Mouse (Mus musculus) retina, embryonic 14.5 days (tissue): Measurements from ENCODE around the gene Lrrc25.
A peak's percentile ranks its signal among the peaks of the same experiment; 100 is the strongest.

ENCODE experiments used
- DNase-seq: peaks from one replicate; pipeline ENCODE4 v3.0.0-alpha.2; 2015; ENCODE audit warnings: low spot score

The Lrrc25 gene

GRCm38 (mm10) chr8:70648164-70648442 lies 32.1 kb downstream of the Lrrc25 start:
- DNase-seq: no peak

- no peak for DNase-seq
Measured at GRCm38 (mm10) chr8:70648921-70649320, 33.0 kb downstream of the Lrrc25 start.

- no peak for DNase-seq
Measured at GRCm38 (mm10) chr8:70649324-70649723, 33.4 kb downstream of the Lrrc25 start.

GRCm38 (mm10) chr8:70650351-70650750 lies 34.4 kb downstream of the Lrrc25 start:
- no peak for DNase-seq

- DNase-seq: peak; percentile 43
Measured at GRCm38 (mm10) chr8:70653226-70653625, 37.3 kb downstream of the Lrrc25 start.

- no peak for DNase-seq
Measured at GRCm38 (mm10) chr8:70654121-70654520, 38.2 kb downstream of the Lrrc25 start.

GRCm38 (mm10) chr8:70655469-70655868 lies 39.5 kb downstream of the Lrrc25 start:
- no peak for DNase-seq

- no peak for DNase-seq
Measured at GRCm38 (mm10) chr8:70656193-70656790, 40.3 kb downstream of the Lrrc25 start.

GRCm38 (mm10) chr8:70657214-70657613 lies 41.3 kb downstream of the Lrrc25 start:
- no peak for DNase-seq

- no peak for DNase-seq
Measured at GRCm38 (mm10) chr8:70657739-70658138, 41.8 kb downstream of the Lrrc25 start.

GRCm38 (mm10) chr8:70658897-70659603 lies 43.1 kb downstream of the Lrrc25 start:
- no peak for DNase-seq

- peak; percentile 96 for DNase-seq
Measured at GRCm38 (mm10) chr8:70659604-70660272, 43.8 kb downstream of the Lrrc25 start.

- peak; percentile 57 for DNase-seq
Measured at GRCm38 (mm10) chr8:70660273-70660725, 44.3 kb downstream of the Lrrc25 start, which contains the start of gene Pgpep1. Gene Pgpep1, minus strand, starts transcription at chr8:70660388.

- DNase-seq: no peak
Measured at GRCm38 (mm10) chr8:70663691-70664090, 47.7 kb downstream of the Lrrc25 start.

GRCm38 (mm10) chr8:70664631-70665030 lies 48.7 kb downstream of the Lrrc25 start:
- no peak for DNase-seq

- no peak for DNase-seq
Measured at GRCm38 (mm10) chr8:70665599-70665998, 49.6 kb downstream of the Lrrc25 start.

GRCm38 (mm10) chr8:70667071-70667470 lies 51.1 kb downstream of the Lrrc25 start:
- no peak for DNase-seq
